Mouse (Mus musculus) hindbrain, embryonic 11.5 days (tissue): ENCODE data around the gene Gm44579. TPM values are rescaled to one million over a fixed set of nuclear protein-coding genes. Genes with fewer than 3 reads are reported as not detected.
A peak's percentile ranks its signal among the peaks of the same experiment; 100 is the strongest.

Source experiments
- ATAC-seq: fragments of 200-750 bp; cut with Nextera tagmentation; 2 replicates; pipeline ENCODE4 v1.8.0; 2017; ENCODE audit warnings: mild to moderate bottlenecking, moderate TSS enrichment, moderate library complexity; ENCODE audit not compliant: low FRiP score
- DNase-seq: peaks from one replicate; pipeline ENCODE4 v3.0.0-alpha.2; 2015; ENCODE audit warnings: low spot score
- H3K27ac ChIP-seq: fragments of 300-500 bp; sonication (generic); 2 replicates; pipeline ENCODE4 v1.5.1; 2014; ENCODE audit warnings: mild to moderate bottlenecking, low read depth, low read length
- H3K27me3 ChIP-seq: fragments of 300-500 bp; sonication (generic); 2 replicates; pipeline ENCODE4 v1.6.1; 2014; ENCODE audit warnings: mild to moderate bottlenecking, low read length, moderate library complexity, mixed read lengths; ENCODE audit not compliant: control insufficient read depth, insufficient read depth
- H3K36me3 ChIP-seq: fragments of 300-500 bp; sonication (generic); 2 replicates; pipeline ENCODE4 v1.6.1; 2014; ENCODE audit warnings: mild to moderate bottlenecking, low read length, moderate library complexity, mixed read lengths; ENCODE audit not compliant: control insufficient read depth, insufficient read depth
- H3K4me1 ChIP-seq: fragments of 300-500 bp; sonication (generic); replicated peaks from 2 replicates; pipeline ENCODE4 v1.6.1; 2014; ENCODE audit warnings: low read length, mixed read lengths; ENCODE audit not compliant: control insufficient read depth, insufficient read depth
- H3K4me2 ChIP-seq: fragments of 300-500 bp; sonication (generic); replicated peaks from 2 replicates; pipeline ENCODE4 v1.6.1; 2014; ENCODE audit warnings: mild to moderate bottlenecking, low read depth, low read length
- H3K4me3 ChIP-seq: fragments of 300-500 bp; sonication (generic); 2 replicates; pipeline ENCODE4 v1.5.1; 2014; ENCODE audit warnings: low read depth, low read length
- H3K9ac ChIP-seq: fragments of 300-500 bp; sonication (generic); 2 replicates; pipeline ENCODE4 v1.6.1; 2014; ENCODE audit warnings: low read depth, low read length
- H3K9me3 ChIP-seq: fragments of 300-500 bp; sonication (generic); 2 replicates; pipeline ENCODE4 v1.6.1; 2016; ENCODE audit warnings: low read length; ENCODE audit not compliant: control insufficient read depth
- WGBS: fragments of 180-500 bp; shearing (Covaris S2); extraction: QIAGEN DNeasy Blood & Tissue Kit; methylation state at CpG from one replicate; pipeline ENCODE4 v1.1.7; 2014; 5-methylcytosine and 5-hydroxymethylcytosine counted together
- polyA plus RNA-seq: library from polyadenylated mRNA; unstranded; fragments of >200 nt; fragmentation: Nextera tagmentation; extraction: Ambion mirVana; gene quantifications from 2 replicates; pipeline ENCODE4 v1.2.1, GENCODE M21; 2014

Gm44579 gene
- polyA plus RNA-seq, 1 experiment from 2014 or later: not detected

DNA sequence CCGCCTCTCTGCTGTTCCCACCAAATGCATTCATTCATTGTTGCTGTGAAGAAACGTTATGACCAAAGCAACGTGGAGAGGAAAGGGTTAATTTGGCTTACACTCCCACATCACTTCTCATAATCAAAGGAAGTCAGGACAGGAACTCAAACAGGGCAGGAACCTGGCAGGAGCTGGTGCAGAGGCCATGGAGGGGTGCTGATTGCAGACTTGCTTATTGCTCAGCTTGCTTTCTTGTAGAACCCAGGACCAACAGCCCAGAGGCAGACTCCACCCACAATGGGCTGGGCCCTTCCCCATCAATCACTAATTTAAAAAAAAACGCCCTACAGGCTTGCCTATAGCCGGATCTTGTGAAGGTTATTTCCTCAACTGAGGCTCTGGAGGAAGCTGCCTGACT lies 6.6 kb downstream of the Gm44579 start:
- Histone ChIP-seq H3K9ac (no peak overlapping the region), H3K36me3 (no peaks in the 10 kb centered on the region), H3K4me3 (no peak overlapping the region), H3K27me3 (no peaks in the 10 kb centered on the region), H3K27ac (no peak overlapping the region), H3K9me3 (no peaks in the 10 kb centered on the region), H3K4me1 (no peaks in the 10 kb centered on the region), H3K4me2 (no peak overlapping the region)
- no peak for ATAC-seq
- WGBS: 75% methylated on average over 5 of the region's 5 CpGs
- DNase-seq: no peak

DNA sequence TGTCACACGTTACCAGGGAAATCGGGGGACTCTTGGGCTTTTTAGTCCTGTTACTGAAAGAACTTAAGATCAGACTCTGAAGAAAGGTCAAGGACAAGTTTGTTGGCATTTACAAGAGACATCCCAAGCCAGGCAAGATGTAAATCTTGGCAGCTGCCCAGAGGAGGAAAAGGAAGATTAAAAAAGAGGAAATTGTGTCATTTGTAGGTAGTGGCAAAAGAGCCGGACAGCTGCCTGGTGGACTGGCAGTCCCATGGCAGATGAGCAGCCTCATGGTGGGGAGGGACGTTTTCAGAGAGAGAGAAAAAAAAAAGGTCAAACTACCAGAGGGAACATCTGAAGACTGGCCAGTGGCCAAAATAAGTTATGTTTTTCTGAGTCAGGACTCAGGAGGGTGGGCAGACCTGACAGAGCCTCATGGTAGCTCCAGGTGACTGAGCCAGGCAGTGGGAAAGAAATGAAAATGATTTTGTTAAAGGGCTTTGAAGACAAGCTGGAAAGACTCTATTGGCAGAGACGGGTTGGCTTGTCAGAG lies 7.4 kb downstream of the Gm44579 start:
- no peak overlapping the region for H3K4me2 ChIP-seq
- no peaks in the 10 kb centered on the region for H3K27me3 ChIP-seq
- no peak for DNase-seq
- no peaks in the 10 kb centered on the region for H3K4me1 ChIP-seq
- no peaks in the 10 kb centered on the region for H3K9me3 ChIP-seq
- H3K9ac ChIP-seq: no peak overlapping the region
- ATAC-seq: no peak
- H3K27ac ChIP-seq: no peak overlapping the region
- 79% methylated on average over 5 of the region's 5 CpGs for WGBS
- H3K4me3 ChIP-seq: no peak overlapping the region
- H3K36me3 ChIP-seq: no peaks in the 10 kb centered on the region

DNA sequence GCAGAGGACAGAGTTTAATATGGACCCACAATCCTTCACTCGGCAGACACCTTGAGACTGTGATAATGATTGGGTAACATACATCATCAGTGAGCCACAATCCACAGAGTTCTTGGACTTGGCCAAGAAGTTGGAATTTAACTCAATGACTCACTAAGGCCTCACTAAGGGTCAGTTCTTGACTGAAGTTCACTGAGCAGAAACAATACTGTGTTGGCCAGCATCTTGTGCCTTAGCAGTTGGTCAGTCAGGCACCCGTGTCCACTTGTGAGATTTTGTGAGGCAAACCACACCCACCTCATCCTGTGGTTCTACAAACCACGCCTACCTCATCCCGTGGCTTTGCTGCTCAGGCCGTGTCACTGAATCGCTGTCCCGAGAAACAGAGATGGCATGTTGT lies 11.1 kb downstream of the Gm44579 start:
- Histone ChIP-seq H3K9me3 (no peaks in the 10 kb centered on the region), H3K9ac (no peak overlapping the region), H3K4me3 (no peak overlapping the region), H3K27me3 (no peaks in the 10 kb centered on the region), H3K36me3 (no peaks in the 10 kb centered on the region), H3K27ac (no peak overlapping the region), H3K4me1 (no peaks in the 10 kb centered on the region), H3K4me2 (no peak overlapping the region)
- no peak for DNase-seq
- ATAC-seq: no peak
- 82% methylated on average over 7 of the region's 7 CpGs for WGBS

DNA sequence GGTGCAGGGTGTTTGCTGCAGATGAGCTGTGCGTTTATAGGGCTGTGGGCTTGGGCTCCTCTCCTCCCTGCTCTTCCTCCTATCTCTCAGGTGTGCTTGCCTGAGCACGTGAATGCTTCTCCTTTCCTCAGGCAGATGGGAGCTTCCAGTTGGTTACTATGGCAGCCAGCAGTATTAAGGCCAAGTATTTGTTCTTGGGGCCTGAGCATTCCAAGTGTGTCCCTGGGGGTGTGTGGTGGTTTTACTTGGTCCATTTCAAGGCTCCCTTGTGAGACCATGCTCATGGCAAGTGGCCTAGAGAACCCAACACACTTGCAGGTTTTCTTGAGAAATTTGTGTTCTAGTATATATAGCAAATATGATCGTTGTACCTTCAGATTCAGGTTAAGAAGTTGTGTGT lies 25.3 kb downstream of the Gm44579 start, which contains the start of gene Olfr288:
Gene Olfr288, minus strand, starts transcription at position 101 of the 400 bp plus-strand sequence.
- no peak within 1 kb of the TSS for H3K4me3 ChIP-seq
- H3K4me2 ChIP-seq: no peak within 1 kb of the TSS
- H3K27ac ChIP-seq: no peak within 1 kb of the TSS
- H3K36me3 ChIP-seq: no peaks in the 10 kb centered on the region
- WGBS: 66% methylated on average over 3 of the region's 3 CpGs
- H3K9ac ChIP-seq: no peak within 1 kb of the TSS
- no peak for ATAC-seq
- no peaks in the 10 kb centered on the region for H3K4me1 ChIP-seq
- DNase-seq: no peak
- H3K27me3 ChIP-seq: no peaks in the 10 kb centered on the region
- no peaks in the 10 kb centered on the region for H3K9me3 ChIP-seq

DNA sequence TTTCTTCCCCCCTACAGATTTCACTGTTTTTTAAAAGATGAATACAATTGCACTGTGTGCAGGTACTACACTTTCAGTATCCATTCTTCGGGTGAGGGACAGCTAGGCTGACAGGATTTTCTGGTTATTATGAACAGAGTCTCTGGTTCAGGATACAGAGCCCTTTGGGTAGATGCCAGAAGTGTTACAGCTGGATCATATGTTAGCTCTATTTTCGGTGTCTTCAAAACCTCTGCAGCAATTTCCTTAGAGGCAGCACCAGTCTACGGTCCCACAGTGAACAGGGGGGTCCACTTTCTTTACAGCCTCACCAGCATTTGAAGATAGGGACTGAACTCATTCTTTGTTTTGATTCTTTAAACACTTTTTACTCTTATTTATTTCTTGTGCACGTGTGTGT lies 36.3 kb downstream of the Gm44579 start:
- no peak overlapping the region for H3K4me2 ChIP-seq
- H3K4me1 ChIP-seq: no peaks in the 10 kb centered on the region
- no peak overlapping the region for H3K27ac ChIP-seq
- H3K9me3 ChIP-seq: no peaks in the 10 kb centered on the region
- ATAC-seq: no peak
- H3K27me3 ChIP-seq: no peaks in the 10 kb centered on the region
- H3K4me3 ChIP-seq: no peak overlapping the region
- H3K9ac ChIP-seq: no peak overlapping the region
- H3K36me3 ChIP-seq: no peaks in the 10 kb centered on the region
- WGBS: 73% methylated on average over 4 of the region's 4 CpGs
- no peak for DNase-seq

DNA sequence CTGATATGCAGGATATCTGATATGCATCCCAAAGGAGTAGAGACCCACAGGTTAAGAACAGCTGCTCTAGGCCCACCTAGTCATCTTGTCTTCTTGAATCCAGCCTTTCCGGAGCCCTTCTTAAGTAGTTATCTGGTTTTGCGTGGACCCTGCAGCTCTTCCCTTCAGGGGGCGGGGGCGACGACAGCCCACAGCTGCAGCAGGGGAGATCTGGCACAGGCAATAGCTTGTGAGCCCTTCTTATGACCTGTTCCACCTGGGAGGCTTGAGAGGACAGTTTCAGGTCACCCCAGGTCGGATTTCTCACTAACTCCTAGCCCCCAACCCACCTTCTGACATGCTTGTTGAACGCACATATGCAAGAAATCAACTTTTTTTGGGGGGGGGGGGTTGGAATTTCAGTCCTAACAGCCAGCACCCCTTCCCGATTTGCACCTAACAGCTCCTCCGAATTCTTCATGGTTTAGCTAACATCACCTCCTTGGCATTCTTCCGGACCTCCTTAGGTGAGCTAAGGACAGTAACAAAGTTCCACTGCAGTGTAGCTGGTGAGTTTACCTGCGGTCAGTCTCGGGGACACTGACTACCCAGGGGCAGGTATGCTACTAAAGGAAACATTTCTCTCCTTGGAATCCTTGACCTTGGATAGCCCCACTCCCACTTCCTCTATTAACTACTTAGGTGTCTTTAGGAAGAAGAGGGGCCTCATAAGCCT lies 38.8 kb downstream of the Gm44579 start:
- Histone ChIP-seq H3K27me3 (no peaks in the 10 kb centered on the region; the same call in 1 of the 2 replicates), H3K4me2 (no peak overlapping the region), H3K36me3 (no peaks in the 10 kb centered on the region), H3K9me3 (no peaks in the 10 kb centered on the region), H3K27ac (no peak overlapping the region), H3K4me3 (no peak overlapping the region), H3K4me1 (no peaks in the 10 kb centered on the region), H3K9ac (no peak overlapping the region)
- ATAC-seq (peak; percentile 6; the same call in 1 of the 2 replicates), DNase-seq (no peak)
- 68% methylated on average over 12 of the region's 12 CpGs for WGBS

DNA sequence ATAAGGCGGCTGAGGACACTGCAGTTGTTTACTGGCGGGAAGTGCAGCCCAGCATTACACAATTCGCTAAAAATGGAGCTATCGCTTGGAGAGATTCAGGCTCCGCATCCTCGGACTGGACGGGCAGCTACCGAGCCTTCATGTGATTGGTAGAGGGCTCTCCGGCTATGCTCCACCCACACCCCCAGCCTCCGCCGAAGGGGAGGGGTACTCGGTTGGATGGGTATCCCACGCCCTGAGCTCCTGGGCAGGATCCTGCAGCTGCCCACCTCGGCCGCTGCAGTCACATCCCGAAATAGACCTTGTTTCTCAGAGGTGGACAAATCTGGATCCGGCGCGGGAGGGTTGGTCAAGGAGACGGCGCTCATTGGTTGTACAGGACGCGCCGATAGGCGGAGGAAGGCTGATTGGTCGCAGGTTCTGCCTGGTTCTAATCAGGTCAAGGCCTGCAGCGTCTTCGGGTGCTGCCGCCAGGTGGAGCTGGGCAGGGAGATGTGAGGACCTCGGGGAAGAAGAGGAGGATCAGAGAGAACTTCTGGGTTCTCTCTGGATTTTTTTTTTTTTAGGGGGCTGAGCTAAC lies 39.6 kb downstream of the Gm44579 start:
- H3K4me1 ChIP-seq: no peaks in the 10 kb centered on the region
- peak; percentile 99 for ATAC-seq
- H3K27ac ChIP-seq: peak overlapping the region; percentile 61

DNA sequence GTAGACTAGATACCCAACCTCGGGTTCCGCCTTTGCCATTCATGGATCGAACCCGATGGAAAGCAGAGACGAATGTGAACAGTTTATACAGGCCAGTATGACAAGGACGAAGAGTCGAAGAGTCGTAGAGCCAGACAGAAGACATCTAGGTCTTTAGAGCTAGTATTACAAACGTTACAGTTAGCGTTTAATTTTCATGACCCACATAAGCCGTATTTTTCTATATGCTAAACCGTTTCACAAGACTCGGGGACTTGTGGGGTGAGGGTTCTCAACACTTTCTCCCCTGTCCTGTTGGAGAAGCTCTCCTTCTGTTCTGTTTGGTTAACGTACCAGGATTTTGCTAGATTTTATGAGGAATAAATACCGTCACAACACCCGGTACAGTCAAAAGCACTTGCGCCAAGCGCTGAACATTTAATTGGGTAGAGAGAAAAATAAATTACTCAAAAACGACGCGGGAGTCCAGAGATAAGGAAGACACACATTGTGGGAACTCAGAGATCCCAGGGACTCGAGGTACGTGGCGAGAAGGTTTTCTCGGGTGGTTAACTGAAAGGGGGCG lies 40.1 kb downstream of the Gm44579 start:
- Histone ChIP-seq H3K27ac (peak overlapping the region; percentile 61; the same call in 1 of the 2 replicates), H3K4me2 (peak overlapping the region; percentile 55), H3K36me3 (no peaks in the 10 kb centered on the region), H3K9me3 (no peaks in the 10 kb centered on the region), H3K9ac (peak overlapping the region; percentile 48), H3K4me1 (no peaks in the 10 kb centered on the region), H3K4me3 (peak overlapping the region; percentile 45), H3K27me3 (no peaks in the 10 kb centered on the region; the same call in 1 of the 2 replicates)
- no peak for ATAC-seq
- DNase-seq: peak; percentile 25
- 4% methylated on average over 26 of the region's 26 CpGs for WGBS

More for the DNA sequence above, 39.6 kb downstream of the Gm44579 start:
- Histone ChIP-seq H3K9me3 (no peaks in the 10 kb centered on the region), H3K36me3 (no peaks in the 10 kb centered on the region), H3K4me2 (peak overlapping the region; percentile 55), H3K27me3 (no peaks in the 10 kb centered on the region; the same call in 1 of the 2 replicates), H3K9ac (peak overlapping the region; percentile 48), H3K4me3 (peak overlapping the region; percentile 45)
- peak; percentile 90 for DNase-seq
- WGBS: under 1% methylated on average over 29 of the region's 30 CpGs
